Mouse (Mus musculus): ENCODE results near the gene Agpat3.
"Not testable (repeated sequence)": the region's sequence is repeated elsewhere in the genome, so short reads cannot be mapped to it uniquely, and the experiment has no call there.

Gene Agpat3

GRCm38 (mm10) chr10:78360290-78360711 lies 8.0 kb upstream of the Agpat3 start:
- peak; percentile 15 to 37 for DNase-seq

- DNase-seq = not testable (repeated sequence)
Observed at GRCm38 (mm10) chr10:78358999-78359398, 6.7 kb upstream of the Agpat3 start.

- no peak for DNase-seq
Observed at GRCm38 (mm10) chr10:78358266-78358665, 6.0 kb upstream of the Agpat3 start.

- DNase-seq = peak in 1 of 2 experiments; percentile 50
Observed at GRCm38 (mm10) chr10:78357742-78358141, 5.5 kb upstream of the Agpat3 start.

- peak; percentile 55 to 84 for DNase-seq
Observed at GRCm38 (mm10) chr10:78355931-78356593, 3.8 kb upstream of the Agpat3 start.

- DNase-seq = no peak
Observed at GRCm38 (mm10) chr10:78353196-78353595, 907 bp upstream of the Agpat3 start.

- DNase-seq = no peak
Observed at GRCm38 (mm10) chr10:78352666-78353030, 359 bp upstream of the Agpat3 start.

GRCm38 (mm10) chr10:78351564-78351886 lies 764 bp downstream of the Agpat3 start:
- peak; percentile 55 to 60 for DNase-seq

GRCm38 (mm10) chr10:78350796-78351556 lies 1.3 kb downstream of the Agpat3 start:
- DNase-seq = no peak

GRCm38 (mm10) chr10:78349464-78350165 lies 2.7 kb downstream of the Agpat3 start:
- DNase-seq = peak; percentile 84 to 85

- no peak for DNase-seq
Observed at GRCm38 (mm10) chr10:78348211-78348610, 4.1 kb downstream of the Agpat3 start.

GRCm38 (mm10) chr10:78347486-78347885 lies 4.8 kb downstream of the Agpat3 start:
- DNase-seq = peak; percentile 64 to 68

- DNase-seq = peak; percentile 39 to 59
Observed at GRCm38 (mm10) chr10:78345466-78345865, 6.8 kb downstream of the Agpat3 start.

GRCm38 (mm10) chr10:78342091-78342490 lies 10.2 kb downstream of the Agpat3 start:
- DNase-seq = no peak

- DNase-seq = no peak
Observed at GRCm38 (mm10) chr10:78338180-78338579, 14.1 kb downstream of the Agpat3 start.

- peak; percentile 38 to 46 for DNase-seq
Observed at GRCm38 (mm10) chr10:78334923-78335561, 17.2 kb downstream of the Agpat3 start.

GRCm38 (mm10) chr10:78331577-78331976 lies 20.7 kb downstream of the Agpat3 start:
- DNase-seq = no peak

- DNase-seq = no peak
Observed at GRCm38 (mm10) chr10:78329305-78329704, 23.0 kb downstream of the Agpat3 start.

- DNase-seq = no peak
Observed at GRCm38 (mm10) chr10:78328011-78328575, 24.2 kb downstream of the Agpat3 start.

- DNase-seq = no peak
Observed at GRCm38 (mm10) chr10:78325916-78326647, 26.2 kb downstream of the Agpat3 start.

- peak; percentile 38 to 65 for DNase-seq
Observed at GRCm38 (mm10) chr10:78324556-78325164, 27.6 kb downstream of the Agpat3 start.

Data from kidney, adult 8-10 months (tissue).